Mouse (Mus musculus): ENCODE data around the gene Zfand6.

GRCm38 (mm10) chr7:84732052-84732451, 42.3 kb upstream of the Zfand6 start:
- TF ChIP-seq CTCF (IDR thresholded peaks at IDR 0.05) (no peak), EP300 (IDR thresholded peaks at IDR 0.05) (no peak)
